Mouse (Mus musculus) heart, postnatal 0 days (tissue): ENCODE results near the gene B4galnt1.

Source experiments
- CTCF ChIP-seq: IDR thresholded peaks from 2 replicates; pipeline ENCODE4 v1.5.1; 2016; ENCODE audit warnings: antibody characterized with exemption, control low read depth, low read depth
- EP300 ChIP-seq: IDR thresholded peaks from 2 replicates; pipeline ENCODE4 v1.6.1; 2016; ENCODE audit warnings: antibody characterized with exemption, low read depth

- TF ChIP-seq CTCF (peak; percentile 70), EP300 (no peak)
Measured at GRCm38 (mm10) chr10:127164631-127165353, at the start of gene B4galnt1.
